Mouse (Mus musculus): ENCODE data around the gene Islr.
A peak's percentile ranks its signal among the peaks of the same experiment; 100 is the strongest.

Gene Islr

DNA sequence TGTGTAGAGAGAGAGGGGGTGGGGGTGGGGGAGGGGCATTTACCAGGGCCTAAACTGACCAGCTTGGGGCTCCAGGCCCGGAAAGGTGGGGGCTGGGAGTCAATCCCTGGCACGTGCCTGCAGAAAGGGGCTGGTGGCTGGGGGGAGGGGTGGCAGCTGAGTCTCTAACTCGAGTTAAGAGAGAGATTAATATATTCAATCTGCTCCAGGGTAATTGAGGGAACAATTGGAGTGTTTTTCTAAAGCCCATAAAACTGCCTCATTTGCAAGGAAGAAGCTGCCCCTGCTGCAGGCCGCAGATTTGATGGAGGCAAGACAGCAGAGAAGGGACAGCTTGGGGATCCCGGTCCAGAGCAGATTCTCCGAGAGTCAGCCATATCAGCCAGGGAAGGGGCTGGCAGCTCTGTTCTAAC is 91.2 kb downstream of the Islr start:
- peak; percentile 72 for DNase-seq (ENCODE audit: low read depth, low spot score)

GRCm38 (mm10) chr9:58112321-58112751 is 91.8 kb downstream of the Islr start:
- DNase-seq (ENCODE audit: low read depth, low spot score), result peak; percentile 64

- no peak for DNase-seq (ENCODE audit: low read depth, low spot score)
Observed at GRCm38 (mm10) chr9:58111431-58111830, 92.7 kb downstream of the Islr start.

- no peak for DNase-seq (ENCODE audit: low read depth, low spot score)
Observed at GRCm38 (mm10) chr9:58110787-58111186, 93.3 kb downstream of the Islr start.

GRCm38 (mm10) chr9:58107494-58107893 is 96.6 kb downstream of the Islr start:
- DNase-seq (ENCODE audit: low read depth, low spot score), result no peak

Data from brain, embryonic 18.5 days (tissue).